Mouse (Mus musculus) bone marrow macrophage, adult 2 months (primary cell): Measurements from ENCODE around the gene Csrp1.

Source experiments
- CTCF ChIP-seq: IDR thresholded peaks from 2 replicates; pipeline ENCODE4 v1.5.1; 2012; ENCODE audit warnings: low read depth, mild to moderate bottlenecking, low read length, moderate library complexity
- POLR2A ChIP-seq: IDR thresholded peaks from 2 replicates; pipeline ENCODE4 v1.6.1; 2012; ENCODE audit warnings: mild to moderate bottlenecking, low read depth, low read length, borderline replicate concordance

DNA sequence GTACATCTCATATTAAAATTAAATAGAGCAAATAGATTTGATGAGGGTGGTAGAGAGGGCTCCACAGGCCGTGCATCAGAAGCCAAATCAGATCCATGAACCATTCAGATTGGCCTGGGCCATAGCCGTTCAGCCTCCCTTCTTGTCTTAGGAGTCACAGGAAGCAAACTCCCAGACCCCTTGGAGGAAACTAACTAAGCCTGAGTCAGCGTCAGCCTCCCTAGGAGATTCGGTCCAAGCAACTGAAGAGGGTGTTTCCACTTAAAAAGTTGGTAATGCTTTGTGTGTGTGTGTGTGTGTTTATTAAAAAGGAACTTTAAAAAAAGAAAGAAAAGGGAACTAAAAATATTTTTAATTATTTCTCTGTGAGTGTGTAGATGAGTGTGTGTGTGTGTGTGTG lies 35.0 kb upstream of the Csrp1 start:
- no peak for TF ChIP-seq CTCF
- no peak for TF ChIP-seq POLR2A
